ENCODE assay signal across 21 mouse cellular contexts in genomic region chr11:64331811-64332210, GRCm38 (mm10).
A peak's percentile ranks its signal among the peaks of the same experiment; 100 is the strongest.
DNase-seq lines count a peak whose midpoint lies in the region; ATAC-seq lines count a peak whose summit lies in the region.
"Had no signal": no experiment of that assay in that cellular context is flagged by ENCODE, and none has a peak within 500 bp of the region (broad histone marks: within the 10 kb centered on the region; RNA-seq: fewer than 3 reads in every experiment).

No protein-coding gene starts in this region.

- H3K9ac ChIP-seq in liver, embryonic 12.5 days = no peak overlapping the region
- H3K9ac ChIP-seq: embryonic facial prominence, embryonic 12.5 days; forebrain, embryonic 15.5 days; lung, embryonic 14.5 days; midbrain, embryonic 12.5 days had no signal

- DNase-seq in right cerebral cortex, adult 18-20 months = peak; percentile 63
- DNase-seq in right cerebral cortex, postnatal 4 days = no peak
- peak; percentile 2 to 4 for DNase-seq in layer of hippocampus, postnatal 36 days
- peak; percentile 22 to 26 for DNase-seq in right cerebral cortex, adult 2 months (ENCODE audit: low spot score in 2 of 2)
- DNase-seq in urinary bladder, adult 2 months (ENCODE audit: low spot score) = no peak
- no peak for DNase-seq in gastrocnemius, postnatal 14 days
- DNase-seq: adrenal gland, adult 8-10 months; cerebellum, adult 2 months; gastrocnemius, postnatal 10 days; kidney, adult 11 months; kidney, postnatal 10 days; liver; lung, embryonic 14.5 days; lung, postnatal 4 days; thymus, postnatal 14 days had no signal

- 62% methylated on average over 5 of the region's 5 CpGs for WGBS in liver, embryonic 12.5 days (ENCODE audit: insufficient replicate concordance)

- H3K27ac ChIP-seq in liver, embryonic 12.5 days = no peak overlapping the region
- H3K27ac ChIP-seq: embryonic facial prominence, embryonic 12.5 days; forebrain, embryonic 15.5 days; midbrain, embryonic 12.5 days had no signal

- no peak for ATAC-seq in liver, embryonic 12.5 days
- ATAC-seq: forebrain, embryonic 15.5 days; hindbrain, embryonic 16.5 days had no signal

- intact Hi-C loops in gastrocnemius, postnatal 14 days (cut with DNase I; ENCODE audit: low total_unique reads) = no loop called here

- H3K27me3 ChIP-seq in liver, embryonic 12.5 days (replicated peaks) = no peaks in the 10 kb centered on the region
- H3K27me3 ChIP-seq: embryonic facial prominence, embryonic 12.5 days; forebrain, embryonic 15.5 days; midbrain, embryonic 12.5 days had no signal

- no peak overlapping the region for H3K4me3 ChIP-seq in liver, embryonic 12.5 days
- H3K4me3 ChIP-seq: embryonic facial prominence, embryonic 12.5 days; forebrain, embryonic 15.5 days; midbrain, embryonic 12.5 days had no signal

- H3K4me2 ChIP-seq in liver, embryonic 12.5 days = no peak overlapping the region
- H3K4me2 ChIP-seq: embryonic facial prominence, embryonic 12.5 days; forebrain, embryonic 15.5 days; heart, embryonic 11.5 days; lung, embryonic 14.5 days; midbrain, embryonic 12.5 days had no signal

- H3K4me1 ChIP-seq in liver, embryonic 12.5 days = no peaks in the 10 kb centered on the region
- H3K4me1 ChIP-seq: embryonic facial prominence, embryonic 12.5 days; forebrain, embryonic 15.5 days; midbrain, embryonic 12.5 days had no signal

- no peaks in the 10 kb centered on the region for H3K9me3 ChIP-seq in liver, embryonic 12.5 days (replicated peaks)
- H3K9me3 ChIP-seq: embryonic facial prominence, embryonic 12.5 days; forebrain, embryonic 15.5 days; midbrain, embryonic 12.5 days had no signal

- H3K36me3 ChIP-seq in liver, embryonic 12.5 days = no peaks in the 10 kb centered on the region
- H3K36me3 ChIP-seq: embryonic facial prominence, embryonic 12.5 days; forebrain, embryonic 15.5 days; midbrain, embryonic 12.5 days had no signal

Comparison
In these comparisons a context has a peak if more than half of its experiments do, and no peak if none do; other contexts are left out.
1. DNase-seq: peak in right cerebral cortex, adult 18-20 months (single experiment), layer of hippocampus, postnatal 36 days (2 of 2) and right cerebral cortex, adult 2 months (2 of 2); none in right cerebral cortex, postnatal 4 days (single experiment), urinary bladder, adult 2 months (single experiment) and gastrocnemius, postnatal 14 days (single experiment).